Mouse (Mus musculus): ENCODE measurements around the gene Gm20481. TPM values are rescaled to one million over a fixed set of nuclear protein-coding genes. Genes with fewer than 3 reads are reported as not detected.

Gm20481 gene
- polyA plus RNA-seq, 1 experiment from 2014 or later: 0.36 TPM

- Histone ChIP-seq H3K36me3 (ENCODE audit: control insufficient read depth, insufficient read depth, low read length) (no peaks in the 10 kb centered on the region), H3K4me2 (ENCODE audit: low read depth, severe bottlenecking) (no peak overlapping the region), H3K27me3 (ENCODE audit: control insufficient read depth, insufficient read depth, low read length) (no peaks in the 10 kb centered on the region), H3K4me3 (ENCODE audit: low read depth, low read length) (no peak overlapping the region), H3K9me3 (ENCODE audit: control insufficient read depth, low read length) (no peaks in the 10 kb centered on the region), H3K27ac (replicated peaks; ENCODE audit: low read depth, low read length) (no peak overlapping the region), H3K4me1 (ENCODE audit: control insufficient read depth, insufficient read depth, low read length) (peaks cover under 1% of the 10 kb centered on the region; the same call in 1 of the 2 replicates), H3K9ac (ENCODE audit: low read length) (no peak overlapping the region)
- WGBS: 75% methylated on average over 3 of the region's 3 CpGs
- DNase-seq (ENCODE audit: low spot score) (no peak), ATAC-seq (ENCODE audit: insufficient number of reproducible peaks, low FRiP score, low TSS enrichment, low read depth) (no peak)
Measured at GRCm38 (mm10) chr17:34975581-34976492, 6.1 kb downstream of the Gm20481 start.

GRCm38 (mm10) chr17:34977000-34977399, 7.3 kb downstream of the Gm20481 start:
- H3K27me3 ChIP-seq (ENCODE audit: control insufficient read depth, insufficient read depth, low read length): no peaks in the 10 kb centered on the region
- peaks cover 2% of the 10 kb centered on the region; the same call in 1 of the 2 replicates for H3K4me1 ChIP-seq (ENCODE audit: control insufficient read depth, insufficient read depth, low read length)
- WGBS: 95% methylated on average over 20 of the region's 20 CpGs
- H3K9me3 ChIP-seq (ENCODE audit: control insufficient read depth, low read length): no peaks in the 10 kb centered on the region
- no peak overlapping the region for H3K27ac ChIP-seq (replicated peaks; ENCODE audit: low read depth, low read length)
- no peak overlapping the region for H3K4me3 ChIP-seq (ENCODE audit: low read depth, low read length)
- H3K4me2 ChIP-seq (ENCODE audit: low read depth, severe bottlenecking): no peak overlapping the region
- H3K36me3 ChIP-seq (ENCODE audit: control insufficient read depth, insufficient read depth, low read length): no peaks in the 10 kb centered on the region
- no peak overlapping the region for H3K9ac ChIP-seq (ENCODE audit: low read length)
- ATAC-seq (ENCODE audit: insufficient number of reproducible peaks, low FRiP score, low TSS enrichment, low read depth): no peak
- no peak for DNase-seq (ENCODE audit: low spot score)

- Histone ChIP-seq H3K9ac (ENCODE audit: low read length) (no peak overlapping the region), H3K27ac (replicated peaks; ENCODE audit: low read depth, low read length) (no peak overlapping the region), H3K36me3 (ENCODE audit: control insufficient read depth, insufficient read depth, low read length) (no peaks in the 10 kb centered on the region), H3K27me3 (ENCODE audit: control insufficient read depth, insufficient read depth, low read length) (no peaks in the 10 kb centered on the region), H3K4me1 (ENCODE audit: control insufficient read depth, insufficient read depth, low read length) (peaks cover 8% of the 10 kb centered on the region), H3K9me3 (ENCODE audit: control insufficient read depth, low read length) (no peaks in the 10 kb centered on the region), H3K4me2 (ENCODE audit: low read depth, severe bottlenecking) (no peak overlapping the region), H3K4me3 (ENCODE audit: low read depth, low read length) (no peak overlapping the region)
- no peak for ATAC-seq (ENCODE audit: insufficient number of reproducible peaks, low FRiP score, low TSS enrichment, low read depth)
- 89% methylated on average over 27 of the region's 27 CpGs for WGBS
- DNase-seq (ENCODE audit: low spot score): no peak
Measured at GRCm38 (mm10) chr17:34978239-34978638, 8.5 kb downstream of the Gm20481 start.

- H3K9me3 ChIP-seq (ENCODE audit: control insufficient read depth, low read length): no peaks in the 10 kb centered on the region
- no peak overlapping the region for H3K9ac ChIP-seq (ENCODE audit: low read length)
- ATAC-seq (ENCODE audit: insufficient number of reproducible peaks, low FRiP score, low TSS enrichment, low read depth) (no peak), DNase-seq (ENCODE audit: low spot score) (no peak)
- H3K27me3 ChIP-seq (ENCODE audit: control insufficient read depth, insufficient read depth, low read length): no peaks in the 10 kb centered on the region
- H3K4me1 ChIP-seq (ENCODE audit: control insufficient read depth, insufficient read depth, low read length): peaks cover 8% of the 10 kb centered on the region
- H3K36me3 ChIP-seq (ENCODE audit: control insufficient read depth, insufficient read depth, low read length): no peaks in the 10 kb centered on the region
- no peak overlapping the region for H3K27ac ChIP-seq (replicated peaks; ENCODE audit: low read depth, low read length)
- no peak overlapping the region for H3K4me2 ChIP-seq (ENCODE audit: low read depth, severe bottlenecking)
- H3K4me3 ChIP-seq (ENCODE audit: low read depth, low read length): no peak overlapping the region
- 89% methylated on average over 4 of the region's 4 CpGs for whole genome bisulfite sequencing
Measured at GRCm38 (mm10) chr17:34979631-34980030, 9.9 kb downstream of the Gm20481 start.

- 23% methylated on average over 2 of the region's 2 CpGs for WGBS
- peak overlapping the region; percentile 81 for H3K4me2 ChIP-seq (ENCODE audit: low read depth, severe bottlenecking)
- ATAC-seq (ENCODE audit: insufficient number of reproducible peaks, low FRiP score, low TSS enrichment, low read depth) (no peak), DNase-seq (ENCODE audit: low spot score) (no peak)
- H3K4me1 ChIP-seq (ENCODE audit: control insufficient read depth, insufficient read depth, low read length): peaks cover 8% of the 10 kb centered on the region
- H3K27ac ChIP-seq (replicated peaks; ENCODE audit: low read depth, low read length): no peak overlapping the region
- peaks cover 1% of the 10 kb centered on the region; the same call in 1 of the 2 replicates for H3K36me3 ChIP-seq (ENCODE audit: control insufficient read depth, insufficient read depth, low read length)
- H3K9ac ChIP-seq (ENCODE audit: low read length): no peak overlapping the region
- H3K27me3 ChIP-seq (ENCODE audit: control insufficient read depth, insufficient read depth, low read length): no peaks in the 10 kb centered on the region
- peak overlapping the region; percentile 92 for H3K4me3 ChIP-seq (ENCODE audit: low read depth, low read length)
- H3K9me3 ChIP-seq (ENCODE audit: control insufficient read depth, low read length): no peaks in the 10 kb centered on the region
Measured at GRCm38 (mm10) chr17:34980655-34981054, 10.9 kb downstream of the Gm20481 start.

- ATAC-seq (ENCODE audit: insufficient number of reproducible peaks, low FRiP score, low TSS enrichment, low read depth): peak; percentile 93
- Histone ChIP-seq H3K4me1 (ENCODE audit: control insufficient read depth, insufficient read depth, low read length) (peaks cover 8% of the 10 kb centered on the region), H3K9ac (ENCODE audit: low read length) (peak within 1 kb of the TSS; percentile 87), H3K36me3 (ENCODE audit: control insufficient read depth, insufficient read depth, low read length) (peaks cover 9% of the 10 kb centered on the region; the same call in 1 of the 2 replicates), H3K4me2 (ENCODE audit: low read depth, severe bottlenecking) (peak within 1 kb of the TSS; percentile 81), H3K4me3 (ENCODE audit: low read depth, low read length) (peak within 1 kb of the TSS; percentile 92), H3K27ac (replicated peaks; ENCODE audit: low read depth, low read length) (peak within 1 kb of the TSS; percentile 96), H3K27me3 (ENCODE audit: control insufficient read depth, insufficient read depth, low read length) (no peaks in the 10 kb centered on the region), H3K9me3 (ENCODE audit: control insufficient read depth, low read length) (no peaks in the 10 kb centered on the region)
- WGBS: under 1% methylated on average over 57 of the region's 58 CpGs
- peak; percentile 91 for DNase-seq (ENCODE audit: low spot score)
Measured at GRCm38 (mm10) chr17:34981690-34982180, 12.0 kb downstream of the Gm20481 start, which contains the start of gene Lsm2. Lsm2 (plus strand) TSS chr17:34981862.

- H3K4me3 ChIP-seq (ENCODE audit: low read depth, low read length): peak overlapping the region; percentile 92
- H3K9me3 ChIP-seq (ENCODE audit: control insufficient read depth, low read length): no peaks in the 10 kb centered on the region
- no peaks in the 10 kb centered on the region for H3K27me3 ChIP-seq (ENCODE audit: control insufficient read depth, insufficient read depth, low read length)
- WGBS: under 1% methylated on average over 15 of the region's 15 CpGs
- peaks cover 9% of the 10 kb centered on the region; the same call in 1 of the 2 replicates for H3K36me3 ChIP-seq (ENCODE audit: control insufficient read depth, insufficient read depth, low read length)
- ATAC-seq (ENCODE audit: insufficient number of reproducible peaks, low FRiP score, low TSS enrichment, low read depth) (peak; percentile 51; the same call in 1 of the 2 replicates), DNase-seq (ENCODE audit: low spot score) (no peak)
- peak overlapping the region; percentile 96; the same call in 1 of the 2 replicates for H3K27ac ChIP-seq (replicated peaks; ENCODE audit: low read depth, low read length)
- peaks cover 8% of the 10 kb centered on the region for H3K4me1 ChIP-seq (ENCODE audit: control insufficient read depth, insufficient read depth, low read length)
- peak overlapping the region; percentile 81 for H3K4me2 ChIP-seq (ENCODE audit: low read depth, severe bottlenecking)
- peak overlapping the region; percentile 87 for H3K9ac ChIP-seq (ENCODE audit: low read length)
Measured at GRCm38 (mm10) chr17:34982328-34982727, 12.6 kb downstream of the Gm20481 start.

GRCm38 (mm10) chr17:34984218-34984617, 14.5 kb downstream of the Gm20481 start:
- WGBS: 79% methylated on average over 2 of the region's 2 CpGs
- no peak overlapping the region for H3K4me3 ChIP-seq (ENCODE audit: low read depth, low read length)
- no peak overlapping the region for H3K4me2 ChIP-seq (ENCODE audit: low read depth, severe bottlenecking)
- H3K27me3 ChIP-seq (ENCODE audit: control insufficient read depth, insufficient read depth, low read length): no peaks in the 10 kb centered on the region
- DNase-seq (ENCODE audit: low spot score) (no peak), ATAC-seq (ENCODE audit: insufficient number of reproducible peaks, low FRiP score, low TSS enrichment, low read depth) (no peak)
- no peak overlapping the region for H3K9ac ChIP-seq (ENCODE audit: low read length)
- peaks cover 9% of the 10 kb centered on the region; the same call in 1 of the 2 replicates for H3K36me3 ChIP-seq (ENCODE audit: control insufficient read depth, insufficient read depth, low read length)
- H3K27ac ChIP-seq (replicated peaks; ENCODE audit: low read depth, low read length): no peak overlapping the region
- H3K9me3 ChIP-seq (ENCODE audit: control insufficient read depth, low read length): no peaks in the 10 kb centered on the region
- H3K4me1 ChIP-seq (ENCODE audit: control insufficient read depth, insufficient read depth, low read length): peaks cover 8% of the 10 kb centered on the region

Data from limb, embryonic 11.5 days (tissue).